Mouse (Mus musculus) heart, embryonic 10.5 days (tissue): ENCODE data around the gene Creb3l4. TPM values are rescaled to one million over a fixed set of nuclear protein-coding genes. Genes with fewer than 3 reads are reported as not detected.
A peak's percentile ranks its signal among the peaks of the same experiment; 100 is the strongest.

Experiments
- DNase-seq: peaks from one replicate; pipeline ENCODE4 v3.0.0-alpha.2; 2017; ENCODE audit warnings: low spot score
- H3K27ac ChIP-seq: fragments of 300-500 bp; sonication (generic); 2 replicates; pipeline ENCODE4 v1.5.1; 2016; ENCODE audit warnings: mild to moderate bottlenecking
- H3K27me3 ChIP-seq: fragments of 300-500 bp; sonication (generic); 2 replicates; pipeline ENCODE4 v1.6.1; 2016; ENCODE audit warnings: mild to moderate bottlenecking; ENCODE audit not compliant: poor library complexity, insufficient read depth, severe bottlenecking
- H3K36me3 ChIP-seq: fragments of 300-500 bp; sonication (generic); 2 replicates; pipeline ENCODE4 v1.6.1; 2016; ENCODE audit warnings: mild to moderate bottlenecking, moderate library complexity
- H3K4me1 ChIP-seq: fragments of 300-500 bp; sonication (generic); 2 replicates; pipeline ENCODE4 v1.6.1; 2016; ENCODE audit warnings: mild to moderate bottlenecking
- H3K4me3 ChIP-seq: fragments of 300-500 bp; sonication (generic); 2 replicates; pipeline ENCODE4 v1.5.1; 2016; ENCODE audit warnings: mild to moderate bottlenecking, moderate library complexity
- H3K9me3 ChIP-seq: fragments of 300-500 bp; sonication (generic); 2 replicates; pipeline ENCODE4 v1.6.1; 2016; ENCODE audit warnings: mild to moderate bottlenecking, moderate library complexity
- WGBS: fragments of 180-500 bp; shearing (Covaris S2); methylation state at CpG from one replicate; pipeline ENCODE4 v1.1.7; 2016; 5-methylcytosine and 5-hydroxymethylcytosine counted together
- polyA plus RNA-seq: library from polyadenylated mRNA; unstranded; fragments of >200 nt; fragmentation: Nextera tagmentation; extraction: Ambion mirVana; gene quantifications from 2 replicates; pipeline ENCODE4 v1.2.1, GENCODE M21; 2016

The Creb3l4 gene
- polyA plus RNA-seq, 1 experiment from 2014 or later, result 2.2 TPM

- peak overlapping the region; percentile 97 for H3K27ac ChIP-seq
- H3K36me3 ChIP-seq, result peaks cover 35% of the 10 kb centered on the region
- no peak for DNase-seq
- H3K9me3 ChIP-seq, result no peaks in the 10 kb centered on the region
- H3K27me3 ChIP-seq, result no peaks in the 10 kb centered on the region
- H3K4me3 ChIP-seq, result peak overlapping the region; percentile 80
- H3K4me1 ChIP-seq, result peaks cover 21% of the 10 kb centered on the region; the same call in 1 of the 2 replicates
- 13% methylated on average over 12 of the region's 12 CpGs for WGBS
Measured at GRCm38 (mm10) chr3:90213956-90214684, 29.2 kb downstream of the Creb3l4 start.

- H3K27ac ChIP-seq, result peak within 1 kb of the TSS; percentile 97
- no peaks in the 10 kb centered on the region for H3K27me3 ChIP-seq
- peaks cover 42% of the 10 kb centered on the region for H3K36me3 ChIP-seq
- under 1% methylated on average over 42 of the region's 42 CpGs for WGBS
- H3K4me1 ChIP-seq, result peaks cover 21% of the 10 kb centered on the region; the same call in 1 of the 2 replicates
- H3K4me3 ChIP-seq, result peak within 1 kb of the TSS; percentile 80
- DNase-seq, result peak; percentile 98
- H3K9me3 ChIP-seq, result no peaks in the 10 kb centered on the region
Measured at GRCm38 (mm10) chr3:90213377-90213866, 29.9 kb downstream of the Creb3l4 start, which contains the start of the genes Rps27 and Rab13. TSS of gene Rps27 (minus strand) at chr3:90213651. TSS of gene Rab13 (plus strand) at chr3:90213695.

GRCm38 (mm10) chr3:90212723-90213122, 30.6 kb downstream of the Creb3l4 start:
- peaks cover 49% of the 10 kb centered on the region for H3K36me3 ChIP-seq
- H3K4me1 ChIP-seq, result peaks cover 21% of the 10 kb centered on the region; the same call in 1 of the 2 replicates
- WGBS, result 15% methylated on average over 5 of the region's 5 CpGs
- H3K27me3 ChIP-seq, result no peaks in the 10 kb centered on the region
- no peaks in the 10 kb centered on the region for H3K9me3 ChIP-seq
- H3K4me3 ChIP-seq, result peak overlapping the region; percentile 80
- H3K27ac ChIP-seq, result peak overlapping the region; percentile 97
- no peak for DNase-seq

- H3K9me3 ChIP-seq, result no peaks in the 10 kb centered on the region
- peak overlapping the region; percentile 80 for H3K4me3 ChIP-seq
- DNase-seq, result no peak
- peaks cover 21% of the 10 kb centered on the region; the same call in 1 of the 2 replicates for H3K4me1 ChIP-seq
- 70% methylated on average over 13 of the region's 13 CpGs for WGBS
- no peaks in the 10 kb centered on the region for H3K27me3 ChIP-seq
- H3K36me3 ChIP-seq, result peaks cover 51% of the 10 kb centered on the region
- H3K27ac ChIP-seq, result no peak overlapping the region
Measured at GRCm38 (mm10) chr3:90211475-90212398, 31.6 kb downstream of the Creb3l4 start.

GRCm38 (mm10) chr3:90209908-90210566, 33.3 kb downstream of the Creb3l4 start:
- H3K27me3 ChIP-seq, result no peaks in the 10 kb centered on the region
- 84% methylated on average over 5 of the region's 5 CpGs for WGBS
- H3K4me3 ChIP-seq, result no peak overlapping the region
- H3K27ac ChIP-seq, result no peak overlapping the region
- no peak for DNase-seq
- H3K4me1 ChIP-seq, result peaks cover 21% of the 10 kb centered on the region; the same call in 1 of the 2 replicates
- no peaks in the 10 kb centered on the region for H3K9me3 ChIP-seq
- peaks cover 56% of the 10 kb centered on the region for H3K36me3 ChIP-seq

GRCm38 (mm10) chr3:90208662-90209061, 34.6 kb downstream of the Creb3l4 start:
- DNase-seq, result no peak
- 71% methylated on average over 2 of the region's 2 CpGs for WGBS
- Histone ChIP-seq H3K4me3 (no peak overlapping the region), H3K4me1 (peaks cover 15% of the 10 kb centered on the region; the same call in 1 of the 2 replicates), H3K36me3 (peaks cover 56% of the 10 kb centered on the region), H3K27ac (no peak overlapping the region), H3K27me3 (no peaks in the 10 kb centered on the region), H3K9me3 (no peaks in the 10 kb centered on the region)

GRCm38 (mm10) chr3:90204582-90204981, 38.7 kb downstream of the Creb3l4 start:
- H3K4me1 ChIP-seq, result no peaks in the 10 kb centered on the region
- no peaks in the 10 kb centered on the region for H3K9me3 ChIP-seq
- H3K36me3 ChIP-seq, result peaks cover 24% of the 10 kb centered on the region
- H3K27ac ChIP-seq, result no peak overlapping the region
- H3K4me3 ChIP-seq, result no peak overlapping the region
- no peak for DNase-seq
- WGBS, result 92% methylated on average over 2 of the region's 2 CpGs
- H3K27me3 ChIP-seq, result no peaks in the 10 kb centered on the region

- no peak for DNase-seq
- no peaks in the 10 kb centered on the region for H3K27me3 ChIP-seq
- peaks cover 16% of the 10 kb centered on the region for H3K36me3 ChIP-seq
- 0 out of 2 replicates have a peak overlapping the region, but pooled peaks have one; percentile 42 for H3K27ac ChIP-seq
- no peaks in the 10 kb centered on the region for H3K4me1 ChIP-seq
- WGBS, result 45% methylated on average over 5 of the region's 5 CpGs
- no peak overlapping the region for H3K4me3 ChIP-seq
- H3K9me3 ChIP-seq, result no peaks in the 10 kb centered on the region
Measured at GRCm38 (mm10) chr3:90203619-90204018, 39.7 kb downstream of the Creb3l4 start.

GRCm38 (mm10) chr3:90202884-90203283, 40.4 kb downstream of the Creb3l4 start:
- 71% methylated on average over 1 of the region's 1 CpGs for WGBS
- Histone ChIP-seq H3K4me3 (no peak overlapping the region), H3K4me1 (no peaks in the 10 kb centered on the region), H3K27ac (no peak overlapping the region), H3K36me3 (peaks cover 8% of the 10 kb centered on the region), H3K27me3 (no peaks in the 10 kb centered on the region), H3K9me3 (no peaks in the 10 kb centered on the region)
- no peak for DNase-seq

GRCm38 (mm10) chr3:90197548-90197947, 45.8 kb downstream of the Creb3l4 start:
- no peaks in the 10 kb centered on the region for H3K4me1 ChIP-seq
- H3K9me3 ChIP-seq, result no peaks in the 10 kb centered on the region
- no peak overlapping the region for H3K4me3 ChIP-seq
- 59% methylated on average over 1 of the region's 1 CpGs for WGBS
- no peaks in the 10 kb centered on the region for H3K27me3 ChIP-seq
- no peak overlapping the region for H3K27ac ChIP-seq
- DNase-seq, result no peak
- no peaks in the 10 kb centered on the region for H3K36me3 ChIP-seq

GRCm38 (mm10) chr3:90195644-90196043, 47.7 kb downstream of the Creb3l4 start:
- 71% methylated on average over 1 of the region's 1 CpGs for WGBS

GRCm38 (mm10) chr3:90194759-90195158, 48.6 kb downstream of the Creb3l4 start:
- H3K27ac ChIP-seq, result no peak overlapping the region
- no peaks in the 10 kb centered on the region for H3K9me3 ChIP-seq
- 67% methylated on average over 4 of the region's 4 CpGs for WGBS
- no peak overlapping the region for H3K4me3 ChIP-seq
- no peak for DNase-seq
- H3K27me3 ChIP-seq, result no peaks in the 10 kb centered on the region
- H3K4me1 ChIP-seq, result no peaks in the 10 kb centered on the region
- no peaks in the 10 kb centered on the region for H3K36me3 ChIP-seq

More at GRCm38 (mm10) chr3:90195644-90196043, 47.7 kb downstream of the Creb3l4 start:
- no peaks in the 10 kb centered on the region for H3K9me3 ChIP-seq
- no peaks in the 10 kb centered on the region for H3K27me3 ChIP-seq
- H3K4me1 ChIP-seq, result no peaks in the 10 kb centered on the region
- no peaks in the 10 kb centered on the region for H3K36me3 ChIP-seq
- no peak overlapping the region for H3K4me3 ChIP-seq
- no peak for DNase-seq
- no peak overlapping the region for H3K27ac ChIP-seq
